16 mouse cellular contexts compared by ENCODE assay signal in genomic region chr5:53380203-53380602, GRCm38 (mm10).
DNase-seq lines count a peak whose midpoint lies in the region; ATAC-seq and TF ChIP-seq lines count a peak whose summit lies in the region.
"Had no signal": no experiment of that assay in that cellular context is flagged by ENCODE, and none has a peak within 500 bp of the region (broad histone marks: within the 10 kb centered on the region; RNA-seq: fewer than 3 reads in every experiment).

No protein-coding gene starts in this region.

- H3K27ac ChIP-seq in heart, postnatal 0 days (ENCODE audit: low read depth), result 0 out of 2 replicates have a peak overlapping the region, but pooled peaks have one; percentile 50
- no peak overlapping the region for H3K27ac ChIP-seq in heart, embryonic 12.5 days (ENCODE audit: poor library complexity, severe bottlenecking)
- H3K27ac ChIP-seq in embryonic facial prominence, embryonic 15.5 days (replicated peaks), result peak overlapping the region; percentile 67
- peak overlapping the region; percentile 97 for H3K27ac ChIP-seq in macrophage
- no peak overlapping the region; the same call in 1 of the 2 replicates for H3K27ac ChIP-seq in kidney, embryonic 16.5 days (ENCODE audit: low read length)
- H3K27ac ChIP-seq: hindbrain, embryonic 10.5 days had no signal

- H3K36me3 ChIP-seq in heart, postnatal 0 days (replicated peaks; ENCODE audit: control insufficient read depth, insufficient read depth, low read length), result no peaks in the 10 kb centered on the region
- no peaks in the 10 kb centered on the region for H3K36me3 ChIP-seq in heart, embryonic 12.5 days
- H3K36me3 ChIP-seq in embryonic facial prominence, embryonic 15.5 days, result no peaks in the 10 kb centered on the region
- no peaks in the 10 kb centered on the region for H3K36me3 ChIP-seq in macrophage (ENCODE audit: inconsistent target)
- H3K36me3 ChIP-seq in kidney, embryonic 16.5 days (ENCODE audit: insufficient read depth, low read length), result no peaks in the 10 kb centered on the region
- H3K36me3 ChIP-seq: hindbrain, embryonic 10.5 days had no signal

- H3K9ac ChIP-seq in heart, postnatal 0 days (replicated peaks; ENCODE audit: low read depth, low read length), result no peak overlapping the region
- no peak overlapping the region for H3K9ac ChIP-seq in heart, embryonic 12.5 days
- H3K9ac ChIP-seq in embryonic facial prominence, embryonic 15.5 days, result no peak overlapping the region
- H3K9ac ChIP-seq in kidney, embryonic 16.5 days (replicated peaks; ENCODE audit: low read length), result no peak overlapping the region

- TF ChIP-seq EP300 in heart, postnatal 0 days (IDR thresholded peaks at IDR 0.05; ENCODE audit: low read depth), result no peak

- H3K27me3 ChIP-seq in heart, postnatal 0 days (ENCODE audit: control insufficient read depth, insufficient read depth, low read length), result no peaks in the 10 kb centered on the region
- peaks cover 18% of the 10 kb centered on the region for H3K27me3 ChIP-seq in heart, embryonic 12.5 days (replicated peaks)
- no peaks in the 10 kb centered on the region for H3K27me3 ChIP-seq in embryonic facial prominence, embryonic 15.5 days
- H3K27me3 ChIP-seq in kidney, embryonic 16.5 days (ENCODE audit: insufficient read depth, low read length), result no peaks in the 10 kb centered on the region
- H3K27me3 ChIP-seq: Patski had no signal

- no peak for TF ChIP-seq CTCF in heart, postnatal 0 days (IDR thresholded peaks at IDR 0.05; ENCODE audit: low read depth)
- TF ChIP-seq CTCF in brain, embryonic 14.5 days (IDR thresholded peaks at IDR 0.05; ENCODE audit: borderline replicate concordance, extremely low read depth, insufficient read depth, insufficient read length), result no peak

- no peak overlapping the region for H3K4me3 ChIP-seq in heart, postnatal 0 days (ENCODE audit: low read depth, low read length)
- H3K4me3 ChIP-seq in heart, embryonic 12.5 days, result no peak overlapping the region
- no peak overlapping the region for H3K4me3 ChIP-seq in embryonic facial prominence, embryonic 15.5 days (replicated peaks)
- no peak overlapping the region for H3K4me3 ChIP-seq in macrophage (ENCODE audit: inconsistent target)
- H3K4me3 ChIP-seq in kidney, embryonic 16.5 days (ENCODE audit: low read length), result no peak overlapping the region
- H3K4me3 ChIP-seq: erythroblast, embryonic 14.5 days; hindbrain, embryonic 10.5 days had no signal

- no peak for DNase-seq in heart, postnatal 0 days (ENCODE audit: low spot score)
- DNase-seq in brain, embryonic 14.5 days (ENCODE audit: low read depth), result peak; percentile 33
- no peak for DNase-seq in left cerebral cortex, adult 8-10 months (ENCODE audit: low spot score in 2 of 2)
- DNase-seq in lung, postnatal 25 days (ENCODE audit: low spot score), result no peak
- DNase-seq: adrenal gland, postnatal 10 days; layer of hippocampus, adult 9-11 months; lung, postnatal 10 days; thymus, adult 2 months had no signal

- no peak overlapping the region for H3K4me2 ChIP-seq in heart, postnatal 0 days (ENCODE audit: low read depth, low read length)
- H3K4me2 ChIP-seq in heart, embryonic 12.5 days, result no peak overlapping the region
- no peak overlapping the region for H3K4me2 ChIP-seq in embryonic facial prominence, embryonic 15.5 days (replicated peaks)
- H3K4me2 ChIP-seq in kidney, embryonic 16.5 days (replicated peaks; ENCODE audit: low read depth, low read length), result no peak overlapping the region

- no peak for ATAC-seq in heart, postnatal 0 days (ENCODE audit: insufficient read depth, low read depth)
- ATAC-seq in heart, embryonic 12.5 days (ENCODE audit: insufficient number of reproducible peaks, low FRiP score), result no peak
- ATAC-seq in embryonic facial prominence, embryonic 15.5 days (ENCODE audit: insufficient number of reproducible peaks, low FRiP score, low TSS enrichment, low read depth), result no peak
- no peak for ATAC-seq in kidney, embryonic 16.5 days (ENCODE audit: low FRiP score, low TSS enrichment)
- ATAC-seq: forebrain, embryonic 14.5 days had no signal

- H3K4me1 ChIP-seq in heart, postnatal 0 days (ENCODE audit: control insufficient read depth, insufficient read depth), result peaks cover 9% of the 10 kb centered on the region; the same call in 1 of the 2 replicates
- H3K4me1 ChIP-seq in heart, embryonic 12.5 days (replicated peaks), result peaks cover 21% of the 10 kb centered on the region
- H3K4me1 ChIP-seq in embryonic facial prominence, embryonic 15.5 days, result peaks cover 57% of the 10 kb centered on the region
- peaks cover 18% of the 10 kb centered on the region; the same call in 1 of the 2 replicates for H3K4me1 ChIP-seq in kidney, embryonic 16.5 days (ENCODE audit: insufficient read depth, low read length)

- no peaks in the 10 kb centered on the region for H3K9me3 ChIP-seq in heart, postnatal 0 days (replicated peaks; ENCODE audit: control insufficient read depth, low read length)
- H3K9me3 ChIP-seq in heart, embryonic 12.5 days (replicated peaks), result no peaks in the 10 kb centered on the region
- no peaks in the 10 kb centered on the region for H3K9me3 ChIP-seq in embryonic facial prominence, embryonic 15.5 days (replicated peaks)
- H3K9me3 ChIP-seq in kidney, embryonic 16.5 days (ENCODE audit: low read length), result no peaks in the 10 kb centered on the region
- H3K9me3 ChIP-seq: hindbrain, embryonic 10.5 days had no signal

- 18% methylated on average over 3 of the region's 3 CpGs for WGBS in heart, postnatal 0 days
- WGBS in heart, embryonic 12.5 days, result 23% methylated on average over 3 of the region's 3 CpGs
- 20% methylated on average over 3 of the region's 3 CpGs for WGBS in embryonic facial prominence, embryonic 15.5 days
- WGBS in macrophage (ENCODE audit: missing documents), result 100% methylated on average over 3 of the region's 3 CpGs
- 42% methylated on average over 3 of the region's 3 CpGs for WGBS in kidney, embryonic 16.5 days

- H3K79me2 ChIP-seq in macrophage (ENCODE audit: inconsistent target), result no peaks in the 10 kb centered on the region

- TF ChIP-seq POLR2A in brain, embryonic 14.5 days (IDR thresholded peaks at IDR 0.05; ENCODE audit: borderline replicate concordance, extremely low read depth, insufficient read depth, insufficient read length, poor library complexity, severe bottlenecking), result no peak

Comparison
In these comparisons a context has a peak if more than half of its experiments do, and no peak if none do; other contexts are left out.
1. H3K27ac ChIP-seq: peak in heart, postnatal 0 days (single experiment), embryonic facial prominence, embryonic 15.5 days (single experiment) and macrophage (single experiment); none in heart, embryonic 12.5 days (single experiment) and kidney, embryonic 16.5 days (single experiment).